Mouse (Mus musculus): ENCODE results near the gene Scd2. TPM values are rescaled to one million over a fixed set of nuclear protein-coding genes. Genes with fewer than 3 reads are reported as not detected.

Scd2 gene
- polyA plus RNA-seq, 1 experiment = 71.6 TPM

DNA sequence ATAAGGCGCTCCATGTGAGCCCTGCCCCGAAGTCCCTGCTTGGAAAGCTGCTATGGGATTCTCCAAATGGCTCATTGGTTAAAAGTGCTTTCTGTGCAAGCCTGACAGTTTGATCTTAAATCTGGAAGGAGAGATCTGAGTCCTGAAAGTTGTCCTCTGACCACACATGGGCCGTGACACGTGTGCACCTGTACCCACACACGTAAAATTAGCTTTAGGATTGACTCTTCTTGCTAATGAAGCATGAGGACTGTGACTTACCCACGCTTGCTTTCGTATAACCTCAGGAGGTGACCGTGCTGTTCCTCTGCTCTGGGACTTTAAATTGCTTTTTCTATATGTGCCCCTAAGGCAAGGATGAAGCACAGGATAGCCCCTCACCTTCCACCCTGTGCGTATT, 5.6 kb downstream of the Scd2 start:
- Histone ChIP-seq H3K36me3 (ENCODE audit: control insufficient read depth, insufficient read depth, low read length) (no peaks in the 10 kb centered on the region), H3K27me3 (ENCODE audit: control insufficient read depth, insufficient read depth, low read length) (no peaks in the 10 kb centered on the region), H3K27ac (ENCODE audit: control insufficient read depth, insufficient read depth, low read depth, low read length) (peak overlapping the region; percentile 39), H3K4me3 (ENCODE audit: control insufficient read depth, low read depth, low read length) (no peak overlapping the region), H3K4me1 (ENCODE audit: control insufficient read depth, insufficient read depth, low read length) (peaks cover 3% of the 10 kb centered on the region)
- TF ChIP-seq CTCF (IDR thresholded peaks at IDR 0.05; ENCODE audit: control insufficient read depth, insufficient read depth, insufficient replicate concordance, low read depth, low read length) = no peak
- no peak for TF ChIP-seq POLR2A (IDR thresholded peaks at IDR 0.05; ENCODE audit: control insufficient read depth, low read depth, low read length)

DNA sequence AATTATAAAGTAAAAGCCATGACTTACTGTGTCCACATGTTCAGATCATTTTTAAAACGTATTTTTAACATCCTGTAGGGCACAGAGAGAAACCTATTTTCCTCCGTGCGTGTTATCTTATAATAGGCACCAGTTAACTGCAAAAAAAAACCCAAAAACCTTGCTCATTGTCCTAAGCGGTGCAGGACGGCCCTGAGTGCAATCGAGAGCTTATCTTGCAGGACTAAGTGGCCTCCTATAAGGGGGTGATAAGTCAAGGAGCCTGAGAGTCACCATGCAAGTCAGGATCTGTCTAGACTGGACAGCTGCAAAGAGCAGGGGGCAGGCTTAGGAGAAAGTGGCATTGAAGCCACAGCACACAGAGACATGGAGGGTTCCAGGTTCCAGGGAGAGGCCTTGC, 6.4 kb downstream of the Scd2 start:
- H3K27me3 ChIP-seq (ENCODE audit: control insufficient read depth, insufficient read depth, low read length) = no peaks in the 10 kb centered on the region
- no peaks in the 10 kb centered on the region for H3K36me3 ChIP-seq (ENCODE audit: control insufficient read depth, insufficient read depth, low read length)
- no peak overlapping the region for H3K4me3 ChIP-seq (ENCODE audit: control insufficient read depth, low read depth, low read length)
- TF ChIP-seq CTCF (IDR thresholded peaks at IDR 0.05; ENCODE audit: control insufficient read depth, insufficient read depth, insufficient replicate concordance, low read depth, low read length) = no peak
- TF ChIP-seq POLR2A (IDR thresholded peaks at IDR 0.05; ENCODE audit: control insufficient read depth, low read depth, low read length) = no peak
- no peak overlapping the region for H3K27ac ChIP-seq (ENCODE audit: control insufficient read depth, insufficient read depth, low read depth, low read length)
- no peaks in the 10 kb centered on the region for H3K4me1 ChIP-seq (ENCODE audit: control insufficient read depth, insufficient read depth, low read length)

DNA sequence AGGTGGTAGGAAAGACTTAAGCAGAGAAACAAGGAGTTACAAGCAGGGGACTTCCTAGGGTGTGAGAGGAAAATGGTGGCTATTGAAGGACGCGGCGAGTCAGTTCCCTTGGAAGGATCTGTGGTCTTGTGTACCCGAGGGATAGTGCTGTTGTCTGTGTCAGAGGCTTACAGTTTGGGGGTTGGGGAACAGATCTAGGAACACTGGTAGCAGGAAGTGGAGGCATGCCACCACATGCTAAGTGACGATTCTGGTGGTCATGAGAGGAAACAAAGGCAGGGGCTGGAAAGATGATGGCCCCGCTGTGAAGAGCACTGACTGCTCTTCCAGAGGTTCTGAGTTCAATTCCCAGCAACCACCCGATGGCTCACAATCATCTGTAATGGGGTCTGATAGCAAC, 7.0 kb downstream of the Scd2 start:
- Histone ChIP-seq H3K4me3 (ENCODE audit: control insufficient read depth, low read depth, low read length) (no peak overlapping the region), H3K4me1 (ENCODE audit: control insufficient read depth, insufficient read depth, low read length) (no peaks in the 10 kb centered on the region), H3K27ac (ENCODE audit: control insufficient read depth, insufficient read depth, low read depth, low read length) (peak overlapping the region; percentile 29; the same call in 1 of the 2 replicates), H3K27me3 (ENCODE audit: control insufficient read depth, insufficient read depth, low read length) (no peaks in the 10 kb centered on the region), H3K36me3 (ENCODE audit: control insufficient read depth, insufficient read depth, low read length) (no peaks in the 10 kb centered on the region)
- no peak for TF ChIP-seq POLR2A (IDR thresholded peaks at IDR 0.05; ENCODE audit: control insufficient read depth, low read depth, low read length)
- no peak for TF ChIP-seq CTCF (IDR thresholded peaks at IDR 0.05; ENCODE audit: control insufficient read depth, insufficient read depth, insufficient replicate concordance, low read depth, low read length)

DNA sequence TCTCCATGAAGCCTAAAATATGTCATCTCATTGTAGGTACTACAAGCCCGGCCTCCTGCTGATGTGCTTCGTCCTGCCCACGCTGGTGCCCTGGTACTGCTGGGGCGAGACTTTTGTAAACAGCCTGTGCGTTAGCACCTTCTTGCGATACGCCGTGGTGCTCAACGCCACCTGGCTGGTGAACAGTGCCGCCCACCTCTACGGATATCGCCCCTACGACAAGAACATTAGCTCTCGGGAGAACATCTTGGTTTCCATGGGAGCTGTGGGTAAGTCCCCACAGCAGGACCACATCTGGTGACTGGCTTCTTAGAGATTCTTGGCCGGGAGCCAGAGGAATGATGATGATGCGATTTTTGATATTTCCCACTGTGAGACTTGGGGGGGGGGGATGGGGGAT, 7.7 kb downstream of the Scd2 start:
- no peaks in the 10 kb centered on the region for H3K36me3 ChIP-seq (ENCODE audit: control insufficient read depth, insufficient read depth, low read length)
- no peaks in the 10 kb centered on the region for H3K4me1 ChIP-seq (ENCODE audit: control insufficient read depth, insufficient read depth, low read length)
- TF ChIP-seq CTCF (IDR thresholded peaks at IDR 0.05; ENCODE audit: control insufficient read depth, insufficient read depth, insufficient replicate concordance, low read depth, low read length) = no peak
- no peak for TF ChIP-seq POLR2A (IDR thresholded peaks at IDR 0.05; ENCODE audit: control insufficient read depth, low read depth, low read length)
- no peak overlapping the region for H3K27ac ChIP-seq (ENCODE audit: control insufficient read depth, insufficient read depth, low read depth, low read length)
- no peak overlapping the region for H3K4me3 ChIP-seq (ENCODE audit: control insufficient read depth, low read depth, low read length)
- no peaks in the 10 kb centered on the region for H3K27me3 ChIP-seq (ENCODE audit: control insufficient read depth, insufficient read depth, low read length)

DNA sequence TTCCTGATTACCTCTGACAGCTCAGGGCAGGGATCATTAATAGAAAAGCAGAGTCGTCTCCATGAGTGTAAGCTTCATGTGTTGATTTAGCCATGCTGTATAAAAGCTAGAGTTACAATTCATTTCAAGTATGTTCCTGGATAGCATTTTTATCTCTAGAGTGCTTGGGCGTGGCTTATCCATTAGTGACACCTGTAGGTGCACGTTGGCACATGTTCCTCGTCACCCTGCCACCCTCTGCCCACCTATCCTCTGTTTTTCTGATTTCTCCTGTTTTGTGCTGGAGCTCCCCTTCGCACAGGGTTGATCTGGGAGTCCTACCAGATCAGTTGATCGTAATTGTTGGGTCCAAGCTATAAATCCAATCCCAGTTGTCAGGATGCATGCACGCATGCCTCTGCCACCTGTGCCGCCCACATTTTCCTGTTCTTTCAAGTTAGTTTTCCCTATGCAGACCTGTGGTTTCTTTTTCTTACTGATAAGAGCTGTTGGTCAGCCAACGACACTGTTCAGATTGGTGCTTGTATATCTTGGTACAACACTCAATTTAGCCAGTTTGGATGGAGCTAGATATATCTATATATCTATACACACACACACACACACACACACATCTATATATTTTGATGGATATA, 8.3 kb downstream of the Scd2 start:
- no peak overlapping the region for H3K27ac ChIP-seq (ENCODE audit: control insufficient read depth, insufficient read depth, low read depth, low read length)
- no peak overlapping the region for H3K4me3 ChIP-seq (ENCODE audit: control insufficient read depth, low read depth, low read length)
- H3K4me1 ChIP-seq (ENCODE audit: control insufficient read depth, insufficient read depth, low read length) = no peaks in the 10 kb centered on the region
- TF ChIP-seq CTCF (IDR thresholded peaks at IDR 0.05; ENCODE audit: control insufficient read depth, insufficient read depth, insufficient replicate concordance, low read depth, low read length) = no peak
- no peak for TF ChIP-seq POLR2A (IDR thresholded peaks at IDR 0.05; ENCODE audit: control insufficient read depth, low read depth, low read length)
- no peaks in the 10 kb centered on the region for H3K36me3 ChIP-seq (ENCODE audit: control insufficient read depth, insufficient read depth, low read length)
- H3K27me3 ChIP-seq (ENCODE audit: control insufficient read depth, insufficient read depth, low read length) = no peaks in the 10 kb centered on the region

DNA sequence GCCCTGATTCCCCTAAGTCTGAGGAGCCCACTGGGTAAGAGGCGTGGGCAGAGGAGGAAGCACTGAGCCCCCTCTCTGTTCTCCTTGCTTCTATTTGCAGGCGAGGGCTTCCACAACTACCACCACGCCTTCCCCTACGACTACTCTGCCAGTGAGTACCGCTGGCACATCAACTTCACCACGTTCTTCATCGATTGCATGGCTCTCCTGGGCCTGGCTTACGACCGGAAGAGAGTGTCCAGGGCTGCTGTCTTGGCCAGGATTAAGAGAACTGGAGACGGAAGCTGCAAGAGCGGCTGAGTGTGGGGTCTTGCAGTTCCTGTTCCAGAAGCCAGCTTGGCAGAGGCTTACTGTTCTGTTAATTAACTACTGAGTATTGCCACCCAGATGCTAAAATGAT, 9.4 kb downstream of the Scd2 start:
- no peak for TF ChIP-seq POLR2A (IDR thresholded peaks at IDR 0.05; ENCODE audit: control insufficient read depth, low read depth, low read length)
- no peak for TF ChIP-seq CTCF (IDR thresholded peaks at IDR 0.05; ENCODE audit: control insufficient read depth, insufficient read depth, insufficient replicate concordance, low read depth, low read length)
- Histone ChIP-seq H3K4me1 (ENCODE audit: control insufficient read depth, insufficient read depth, low read length) (no peaks in the 10 kb centered on the region), H3K27ac (ENCODE audit: control insufficient read depth, insufficient read depth, low read depth, low read length) (no peak overlapping the region; the same call in 1 of the 2 replicates), H3K4me3 (ENCODE audit: control insufficient read depth, low read depth, low read length) (no peak overlapping the region), H3K27me3 (ENCODE audit: control insufficient read depth, insufficient read depth, low read length) (no peaks in the 10 kb centered on the region), H3K36me3 (ENCODE audit: control insufficient read depth, insufficient read depth, low read length) (no peaks in the 10 kb centered on the region)

DNA sequence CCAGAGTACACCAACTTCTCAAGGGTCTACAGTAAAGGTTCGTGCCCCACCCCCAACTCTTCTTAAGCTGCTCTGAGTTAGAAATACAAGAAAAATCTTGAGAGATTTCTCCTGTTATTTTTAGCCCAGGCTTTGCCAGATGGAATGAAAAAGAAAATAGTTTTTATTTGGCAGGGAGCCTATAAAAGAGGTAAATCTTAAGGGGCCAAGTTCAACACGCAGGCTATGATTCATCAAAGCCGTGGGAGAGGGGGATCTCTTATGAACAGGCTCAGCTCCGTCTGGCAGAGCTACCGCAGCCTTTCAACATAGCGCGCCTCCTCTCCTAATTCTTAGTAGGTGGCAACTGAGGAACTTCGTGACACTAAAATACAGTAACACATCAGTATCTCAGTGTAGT, 10.0 kb downstream of the Scd2 start:
- H3K27ac ChIP-seq (ENCODE audit: control insufficient read depth, insufficient read depth, low read depth, low read length) = no peak overlapping the region; the same call in 1 of the 2 replicates
- no peaks in the 10 kb centered on the region for H3K36me3 ChIP-seq (ENCODE audit: control insufficient read depth, insufficient read depth, low read length)
- no peaks in the 10 kb centered on the region for H3K27me3 ChIP-seq (ENCODE audit: control insufficient read depth, insufficient read depth, low read length)

More for the DNA sequence above, 10.0 kb downstream of the Scd2 start:
- no peak for TF ChIP-seq CTCF (IDR thresholded peaks at IDR 0.05; ENCODE audit: control insufficient read depth, insufficient read depth, insufficient replicate concordance, low read depth, low read length)
- no peak for TF ChIP-seq POLR2A (IDR thresholded peaks at IDR 0.05; ENCODE audit: control insufficient read depth, low read depth, low read length)
- Histone ChIP-seq H3K4me3 (ENCODE audit: control insufficient read depth, low read depth, low read length) (no peak overlapping the region), H3K4me1 (ENCODE audit: control insufficient read depth, insufficient read depth, low read length) (no peaks in the 10 kb centered on the region)

Measured in testis, adult 2 months (tissue).